Mouse (Mus musculus) hindbrain, embryonic 14.5 days (tissue): Measurements from ENCODE around the gene Tprg. TPM values are rescaled to one million over a fixed set of nuclear protein-coding genes. Genes with fewer than 3 reads are reported as not detected.

Source experiments
- ATAC-seq: fragments of 200-750 bp; cut with Nextera tagmentation; 2 replicates; pipeline ENCODE4 v1.8.0; 2017; ENCODE audit warnings: moderate number of reproducible peaks, mild to moderate bottlenecking, moderate TSS enrichment, moderate library complexity; ENCODE audit not compliant: low FRiP score
- DNase-seq: peaks from one replicate; pipeline ENCODE4 v3.0.0-alpha.2; 2015; ENCODE audit warnings: low spot score
- H3K27ac ChIP-seq: fragments of 300-500 bp; sonication (generic); 2 replicates; pipeline ENCODE4 v1.5.1; 2014; ENCODE audit warnings: mild to moderate bottlenecking, moderate library complexity
- H3K27me3 ChIP-seq: fragments of 300-500 bp; sonication (generic); 2 replicates; pipeline ENCODE4 v1.6.1; 2014; ENCODE audit warnings: mild to moderate bottlenecking, low read length, mixed read lengths; ENCODE audit not compliant: control insufficient read depth, insufficient read depth
- H3K36me3 ChIP-seq: fragments of 300-500 bp; sonication (generic); replicated peaks from 2 replicates; pipeline ENCODE4 v1.6.1; 2014; ENCODE audit not compliant: control insufficient read depth, insufficient read depth
- H3K4me1 ChIP-seq: fragments of 300-500 bp; sonication (generic); replicated peaks from 2 replicates; pipeline ENCODE4 v1.6.1; 2014; ENCODE audit warnings: antibody characterized with exemption, low read length, mixed read lengths; ENCODE audit not compliant: control insufficient read depth, insufficient read depth
- H3K4me2 ChIP-seq: fragments of 300-500 bp; sonication (generic); replicated peaks from 2 replicates; pipeline ENCODE4 v1.6.1; 2014; ENCODE audit warnings: mild to moderate bottlenecking, moderate library complexity
- H3K4me3 ChIP-seq: fragments of 300-500 bp; sonication (generic); replicated peaks from 2 replicates; pipeline ENCODE4 v1.5.1; 2014; ENCODE audit warnings: mild to moderate bottlenecking, low read length
- H3K9ac ChIP-seq: fragments of 300-500 bp; sonication (generic); 2 replicates; pipeline ENCODE4 v1.6.1; 2014
- H3K9me3 ChIP-seq: fragments of 300-500 bp; sonication (generic); 2 replicates; pipeline ENCODE4 v1.6.1; 2016; ENCODE audit warnings: low read length; ENCODE audit not compliant: control insufficient read depth
- WGBS: fragments of 180-500 bp; shearing (Covaris S2); extraction: QIAGEN DNeasy Blood & Tissue Kit; methylation state at CpG from one replicate; pipeline ENCODE4 v1.1.7; 2014; 5-methylcytosine and 5-hydroxymethylcytosine counted together
- polyA plus RNA-seq: library from polyadenylated mRNA; unstranded; fragments of >200 nt; fragmentation: Nextera tagmentation; extraction: Ambion mirVana; gene quantifications from 2 replicates; pipeline ENCODE4 v1.2.1, GENCODE M21; 2014

Tprg gene
- polyA plus RNA-seq, 1 experiment from 2014 or later = not detected

- H3K4me1 ChIP-seq = no peaks in the 10 kb centered on the region
- H3K36me3 ChIP-seq = no peaks in the 10 kb centered on the region
- no peak overlapping the region for H3K27ac ChIP-seq
- no peak overlapping the region for H3K4me3 ChIP-seq
- H3K4me2 ChIP-seq = no peak overlapping the region
- ATAC-seq (no peak), DNase-seq (no peak)
- no peaks in the 10 kb centered on the region for H3K27me3 ChIP-seq
- 75% methylated on average over 5 of the region's 5 CpGs for WGBS
- no peaks in the 10 kb centered on the region for H3K9me3 ChIP-seq
- no peak overlapping the region for H3K9ac ChIP-seq
Observed at GRCm38 (mm10) chr16:25314006-25314405, 27.4 kb downstream of the Tprg start.

DNA sequence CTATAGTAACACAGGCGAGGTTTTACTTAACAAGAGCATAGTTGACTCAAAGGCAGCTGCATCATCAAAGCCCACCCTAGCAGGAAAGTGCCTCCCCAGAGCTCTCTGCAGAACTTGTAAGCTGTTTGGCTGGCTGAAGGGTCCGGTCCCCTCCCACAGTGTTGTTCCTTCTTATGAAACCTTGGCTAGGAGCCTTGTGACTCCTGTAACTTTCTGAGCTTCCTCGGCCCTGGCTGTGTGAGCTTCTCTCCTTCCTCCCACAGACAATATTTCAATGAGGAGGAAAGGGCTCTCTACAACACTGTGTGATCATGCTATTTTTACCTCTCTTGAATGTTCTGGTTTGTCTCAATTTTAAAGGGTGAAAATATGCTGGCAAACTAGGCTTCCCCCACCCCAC, 28.5 kb downstream of the Tprg start:
- no peak overlapping the region for H3K27ac ChIP-seq
- H3K4me1 ChIP-seq = no peaks in the 10 kb centered on the region

DNA sequence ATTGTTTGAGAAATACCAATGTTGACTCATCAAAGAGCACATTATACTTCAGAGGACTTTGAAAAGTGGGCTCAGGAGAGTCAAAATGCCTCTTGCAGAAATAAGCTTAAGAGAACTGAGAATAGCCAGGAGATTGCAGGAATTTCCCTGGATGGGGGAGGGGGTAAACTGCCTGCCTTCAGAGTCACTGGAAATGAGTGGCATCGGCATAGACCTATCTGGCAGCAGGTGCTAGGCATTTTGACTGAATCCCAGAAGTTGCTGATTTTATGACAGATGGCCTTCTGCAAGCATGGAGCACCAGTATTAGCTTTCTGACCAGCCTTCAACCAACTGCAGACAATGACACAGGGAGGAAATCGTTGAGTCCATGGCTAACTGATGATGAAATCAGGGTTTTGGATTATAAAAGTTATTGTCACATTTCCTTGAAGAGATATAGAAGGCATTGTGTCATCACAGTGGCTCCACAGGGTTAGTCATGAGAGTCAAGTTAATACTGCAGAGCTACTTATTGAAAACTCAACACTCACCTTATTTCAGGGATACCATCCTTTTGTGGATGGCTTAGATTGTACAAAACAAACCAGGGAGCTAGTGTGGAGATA, 39.1 kb downstream of the Tprg start:
- ATAC-seq (no peak), DNase-seq (no peak)
- no peak overlapping the region for H3K4me3 ChIP-seq
- no peaks in the 10 kb centered on the region for H3K9me3 ChIP-seq
- 89% methylated on average over 2 of the region's 2 CpGs for WGBS
- no peak overlapping the region for H3K9ac ChIP-seq
- no peaks in the 10 kb centered on the region for H3K27me3 ChIP-seq
- H3K4me2 ChIP-seq = no peak overlapping the region
- H3K36me3 ChIP-seq = no peaks in the 10 kb centered on the region
- H3K27ac ChIP-seq = no peak overlapping the region
- no peaks in the 10 kb centered on the region for H3K4me1 ChIP-seq

More for the DNA sequence above, 28.5 kb downstream of the Tprg start:
- WGBS = 84% methylated on average over 3 of the region's 3 CpGs
- H3K4me3 ChIP-seq = no peak overlapping the region
- ATAC-seq (no peak), DNase-seq (no peak)
- H3K9me3 ChIP-seq = no peaks in the 10 kb centered on the region
- no peak overlapping the region for H3K4me2 ChIP-seq
- no peaks in the 10 kb centered on the region for H3K27me3 ChIP-seq
- H3K36me3 ChIP-seq = no peaks in the 10 kb centered on the region
- no peak overlapping the region for H3K9ac ChIP-seq

- H3K36me3 ChIP-seq = no peaks in the 10 kb centered on the region
- no peaks in the 10 kb centered on the region for H3K9me3 ChIP-seq
- ATAC-seq (no peak), DNase-seq (no peak)
- H3K27ac ChIP-seq = no peak overlapping the region
- H3K4me3 ChIP-seq = no peak overlapping the region
- 49% methylated on average over 10 of the region's 10 CpGs for WGBS
- H3K27me3 ChIP-seq = peaks cover 4% of the 10 kb centered on the region; the same call in 1 of the 2 replicates
- H3K9ac ChIP-seq = no peak overlapping the region
- peaks cover 6% of the 10 kb centered on the region; the same call in 1 of the 2 replicates for H3K4me1 ChIP-seq
- no peak overlapping the region for H3K4me2 ChIP-seq
Observed at GRCm38 (mm10) chr16:25333279-25334219, 46.9 kb downstream of the Tprg start.

GRCm38 (mm10) chr16:25335058-25335703, 48.6 kb downstream of the Tprg start:
- Histone ChIP-seq H3K36me3 (no peaks in the 10 kb centered on the region), H3K9ac (no peak overlapping the region), H3K4me3 (no peak overlapping the region), H3K4me1 (peaks cover 6% of the 10 kb centered on the region; the same call in 1 of the 2 replicates), H3K9me3 (no peaks in the 10 kb centered on the region), H3K4me2 (no peak overlapping the region), H3K27ac (no peak overlapping the region), H3K27me3 (peaks cover 4% of the 10 kb centered on the region; the same call in 1 of the 2 replicates)
- ATAC-seq (no peak), DNase-seq (peak; percentile 24)
- 23% methylated on average over 4 of the region's 4 CpGs for WGBS

DNA sequence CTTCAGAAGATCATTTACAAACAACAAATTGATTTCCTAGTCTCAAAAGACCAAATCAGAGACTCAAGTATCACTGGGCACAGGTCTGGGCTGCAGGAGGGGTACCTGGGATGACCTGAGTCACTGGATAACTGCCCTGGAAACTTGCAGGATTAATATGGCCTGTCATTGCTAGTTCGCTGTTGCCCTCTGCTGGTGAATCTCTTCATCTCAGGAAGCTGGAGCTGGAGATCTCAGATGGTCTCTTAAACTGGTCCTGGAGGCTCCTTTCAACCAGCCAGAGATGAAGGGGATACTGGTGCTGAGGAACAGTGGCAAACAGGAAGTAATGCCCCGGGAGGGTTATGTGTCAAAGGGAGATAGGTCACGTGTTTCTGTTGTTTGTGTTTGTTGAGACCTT, 63.0 kb downstream of the Tprg start:
- no peak overlapping the region for H3K4me2 ChIP-seq
- no peaks in the 10 kb centered on the region for H3K27me3 ChIP-seq
- no peaks in the 10 kb centered on the region for H3K4me1 ChIP-seq
- H3K9ac ChIP-seq = no peak overlapping the region
- DNase-seq = peak; percentile 80
- peak; percentile 53; the same call in 1 of the 2 replicates for ATAC-seq
- H3K9me3 ChIP-seq = no peaks in the 10 kb centered on the region
- H3K4me3 ChIP-seq = no peak overlapping the region
- H3K36me3 ChIP-seq = no peaks in the 10 kb centered on the region
- H3K27ac ChIP-seq = no peak overlapping the region
- WGBS = 11% methylated on average over 3 of the region's 3 CpGs

DNA sequence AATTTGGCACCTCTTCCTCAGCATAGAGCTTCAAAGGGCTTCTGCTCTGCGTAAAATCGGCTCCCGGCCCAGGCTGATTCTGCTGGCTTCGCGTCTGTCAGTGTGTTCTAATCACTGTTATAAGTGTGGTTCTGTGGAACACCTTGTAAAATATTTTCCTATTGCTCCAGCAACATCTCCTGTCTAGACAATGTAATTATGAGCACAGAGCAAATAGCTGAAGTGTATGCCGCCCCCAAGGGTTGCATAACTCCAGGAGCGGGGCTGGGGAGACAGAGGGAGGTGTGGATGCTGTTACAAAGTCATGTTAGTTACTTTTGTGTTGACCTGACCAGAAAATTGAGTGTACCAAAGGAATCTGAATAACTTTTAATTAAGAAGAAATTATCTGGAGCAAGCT, 81.2 kb downstream of the Tprg start:
- H3K36me3 ChIP-seq = no peaks in the 10 kb centered on the region
- H3K4me1 ChIP-seq = no peaks in the 10 kb centered on the region
- no peak overlapping the region for H3K9ac ChIP-seq
- H3K27me3 ChIP-seq = no peaks in the 10 kb centered on the region
- H3K4me3 ChIP-seq = no peak overlapping the region
- H3K4me2 ChIP-seq = no peak overlapping the region
- H3K9me3 ChIP-seq = no peaks in the 10 kb centered on the region
- no peak overlapping the region for H3K27ac ChIP-seq
- ATAC-seq (no peak), DNase-seq (no peak)
- 79% methylated on average over 7 of the region's 7 CpGs for WGBS

- no peak overlapping the region for H3K9ac ChIP-seq
- H3K27ac ChIP-seq = no peak overlapping the region
- H3K36me3 ChIP-seq = no peaks in the 10 kb centered on the region
- H3K9me3 ChIP-seq = no peaks in the 10 kb centered on the region
- no peaks in the 10 kb centered on the region for H3K4me1 ChIP-seq
- 75% methylated on average over 5 of the region's 5 CpGs for WGBS
- ATAC-seq (no peak), DNase-seq (no peak)
- no peak overlapping the region for H3K4me2 ChIP-seq
- H3K4me3 ChIP-seq = no peak overlapping the region
- no peaks in the 10 kb centered on the region for H3K27me3 ChIP-seq
Observed at GRCm38 (mm10) chr16:25369984-25370412, 83.4 kb downstream of the Tprg start.

- H3K36me3 ChIP-seq = no peaks in the 10 kb centered on the region
- ATAC-seq = no peak
- H3K4me3 ChIP-seq = no peak overlapping the region
Observed at GRCm38 (mm10) chr16:25374121-25374520, 87.5 kb downstream of the Tprg start.

More at GRCm38 (mm10) chr16:25374121-25374520, 87.5 kb downstream of the Tprg start:
- Histone ChIP-seq H3K9ac (no peak overlapping the region), H3K27ac (no peak overlapping the region), H3K27me3 (no peaks in the 10 kb centered on the region), H3K9me3 (no peaks in the 10 kb centered on the region), H3K4me2 (no peak overlapping the region), H3K4me1 (no peaks in the 10 kb centered on the region)
- DNase-seq = no peak
- WGBS = 90% methylated on average over 4 of the region's 4 CpGs
